Mouse (Mus musculus): ENCODE measurements around the gene Rabggta. TPM values are rescaled to one million over a fixed set of nuclear protein-coding genes. Genes with fewer than 3 reads are reported as not detected.

Rabggta gene
- polyA plus RNA-seq, 1 experiment = 11.5 TPM

GRCm38 (mm10) chr14:55671833-55672740, 50.0 kb downstream of the Rabggta start, which contains the start of the genes Gmpr2 and Nedd8:
Gene Gmpr2 (plus strand): TSS chr14:55671941.
Gene Nedd8 (minus strand): TSS chr14:55672124.
- TF ChIP-seq CTCF (IDR thresholded peaks at IDR 0.05; ENCODE audit: borderline replicate concordance, insufficient read depth, low read length) (no peak), POLR2A (IDR thresholded peaks at IDR 0.05; ENCODE audit: low read depth, low read length) (peak; percentile 75)

DNA sequence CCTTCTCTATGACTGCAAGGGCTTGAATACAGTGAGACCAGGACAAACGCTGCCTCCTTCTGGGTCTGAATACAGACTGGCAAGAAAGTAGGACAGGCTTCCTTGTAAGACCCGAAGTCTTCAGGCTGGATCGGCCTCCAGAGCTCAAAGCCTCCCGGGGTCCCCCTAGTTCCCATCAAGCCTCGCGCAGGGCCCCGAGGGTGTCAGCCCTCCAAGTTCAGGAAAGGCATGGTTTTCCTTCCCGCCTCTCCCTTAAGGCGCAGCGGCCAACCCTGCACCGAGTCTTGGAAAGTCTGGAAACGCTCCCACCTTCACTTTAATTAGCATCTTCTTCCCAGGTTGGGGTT, 50.6 kb downstream of the Rabggta start:
- TF ChIP-seq CTCF (IDR thresholded peaks at IDR 0.05; ENCODE audit: borderline replicate concordance, insufficient read depth, low read length) (no peak), POLR2A (IDR thresholded peaks at IDR 0.05; ENCODE audit: low read depth, low read length) (no peak)
- peak overlapping the region; percentile 97 for H3K4me3 ChIP-seq (ENCODE audit: insufficient read depth, low read length)

More at GRCm38 (mm10) chr14:55671833-55672740, 50.0 kb downstream of the Rabggta start, which contains the start of the genes Gmpr2 and Nedd8:
- peak within 1 kb of the TSS; percentile 97 for H3K4me3 ChIP-seq (ENCODE audit: insufficient read depth, low read length)
- no peaks in the 10 kb centered on the region for H3K4me1 ChIP-seq (ENCODE audit: control insufficient read depth, insufficient read depth, low read length)
- peak within 1 kb of the TSS; percentile 88 for H3K27ac ChIP-seq (ENCODE audit: insufficient read depth, low read length)

More for the DNA sequence above, 50.6 kb downstream of the Rabggta start:
- Histone ChIP-seq H3K27ac (ENCODE audit: insufficient read depth, low read length) (peak overlapping the region; percentile 88), H3K4me1 (ENCODE audit: control insufficient read depth, insufficient read depth, low read length) (no peaks in the 10 kb centered on the region)

Other genes with a start within 250 kb of the Rabggta start
- gene Dhrs4, start 243.5 kb downstream of the Rabggta start, polyA plus RNA-seq (2011; ENCODE audit: insufficient read length, low read depth, missing spikeins) = 39.6 and 51.8 TPM in 2 replicates
- gene Carmil3, start 231.6 kb downstream of the Rabggta start, polyA plus RNA-seq (2011; ENCODE audit: insufficient read length, low read depth, missing spikeins) = 0.77 and 2.9 TPM in 2 replicates
- not detected in 2 replicates for gene Cpne6, start 211.8 kb downstream of the Rabggta start, polyA plus RNA-seq (2011; ENCODE audit: insufficient read length, low read depth, missing spikeins)
- gene Nrl, start 197.3 kb downstream of the Rabggta start, polyA plus RNA-seq (2011; ENCODE audit: insufficient read length, low read depth, missing spikeins) = not detected in 2 replicates
- gene Pck2, start 182.0 kb downstream of the Rabggta start, polyA plus RNA-seq (2011; ENCODE audit: insufficient read length, low read depth, missing spikeins) = 120 and 151 TPM in 2 replicates
- 19.4 and 20.7 TPM in 2 replicates for gene Dcaf11, start 162.3 kb downstream of the Rabggta start, polyA plus RNA-seq (2011; ENCODE audit: insufficient read length, low read depth, missing spikeins)
- not detected in 2 replicates for gene A730061H03Rik, start 161.9 kb downstream of the Rabggta start, polyA plus RNA-seq (2011; ENCODE audit: insufficient read length, low read depth, missing spikeins)
- not detected in 2 replicates for gene Fitm1, start 146.6 kb downstream of the Rabggta start, polyA plus RNA-seq (2011; ENCODE audit: insufficient read length, low read depth, missing spikeins)
- 87.2 and 116 TPM in 2 replicates for gene Psme1, start 144.1 kb downstream of the Rabggta start, polyA plus RNA-seq (2011; ENCODE audit: insufficient read length, low read depth, missing spikeins)
- 8.9 and 10.0 TPM in 2 replicates for gene Emc9, start 137.0 kb downstream of the Rabggta start, polyA plus RNA-seq (2011; ENCODE audit: insufficient read length, low read depth, missing spikeins)
- gene Psme2, start 131.2 kb downstream of the Rabggta start, polyA plus RNA-seq (2011; ENCODE audit: insufficient read length, low read depth, missing spikeins) = 169 and 242 TPM in 2 replicates
- 17.0 and 24.7 TPM in 2 replicates for gene Rnf31, start 130.6 kb downstream of the Rabggta start, polyA plus RNA-seq (2011; ENCODE audit: insufficient read length, low read depth, missing spikeins)
- 24.2 and 33.2 TPM in 2 replicates for gene Irf9, start 118.7 kb downstream of the Rabggta start, polyA plus RNA-seq (2011; ENCODE audit: insufficient read length, low read depth, missing spikeins)
- gene Rec8, start 104.2 kb downstream of the Rabggta start, polyA plus RNA-seq (2011; ENCODE audit: insufficient read length, low read depth, missing spikeins) = 0.65 TPM in 1 of 2 replicates, not detected in the other
- 131 and 143 TPM in 2 replicates for gene Ipo4, start 86.3 kb downstream of the Rabggta start, polyA plus RNA-seq (2011; ENCODE audit: insufficient read length, low read depth, missing spikeins)
- 13.1 and 22.2 TPM in 2 replicates for gene Gm49378, start 84.4 kb downstream of the Rabggta start, polyA plus RNA-seq (2011; ENCODE audit: insufficient read length, low read depth, missing spikeins)
- gene Tm9sf1, start 78.5 kb downstream of the Rabggta start, polyA plus RNA-seq (2011; ENCODE audit: insufficient read length, low read depth, missing spikeins) = 77.1 and 90.9 TPM in 2 replicates
- gene Tssk4, start 72.1 kb downstream of the Rabggta start, polyA plus RNA-seq (2011; ENCODE audit: insufficient read length, low read depth, missing spikeins) = 0.73 and 0.81 TPM in 2 replicates
- 28.9 and 30.0 TPM in 2 replicates for gene Mdp1, start 61.8 kb downstream of the Rabggta start, polyA plus RNA-seq (2011; ENCODE audit: insufficient read length, low read depth, missing spikeins)
- gene Gmpr2, start 50.3 kb downstream of the Rabggta start, polyA plus RNA-seq (2011; ENCODE audit: insufficient read length, low read depth, missing spikeins) = 33.6 and 34.1 TPM in 2 replicates
- 287 and 295 TPM in 2 replicates for gene Nedd8, start 50.1 kb downstream of the Rabggta start, polyA plus RNA-seq (2011; ENCODE audit: insufficient read length, low read depth, missing spikeins)
- gene Tinf2, start 40.4 kb downstream of the Rabggta start, polyA plus RNA-seq (2011; ENCODE audit: insufficient read length, low read depth, missing spikeins) = 19.7 and 20.8 TPM in 2 replicates
- gene Tgm1, start 8.3 kb downstream of the Rabggta start, polyA plus RNA-seq (2011; ENCODE audit: insufficient read length, low read depth, missing spikeins) = 0.25 and 0.32 TPM in 2 replicates
- 55.1 and 61.6 TPM in 2 replicates for gene Dhrs1, start 23.4 kb upstream of the Rabggta start, polyA plus RNA-seq (2011; ENCODE audit: insufficient read length, low read depth, missing spikeins)
- 36.4 and 37.5 TPM in 2 replicates for gene Nop9, start 23.4 kb upstream of the Rabggta start, polyA plus RNA-seq (2011; ENCODE audit: insufficient read length, low read depth, missing spikeins)
- gene Cideb, start 36.2 kb upstream of the Rabggta start, polyA plus RNA-seq (2011; ENCODE audit: insufficient read length, low read depth, missing spikeins) = 0.95 TPM in 1 of 2 replicates, not detected in the other
- 2.0 TPM in 2 replicates for gene Ltb4r2, start 39.2 kb upstream of the Rabggta start, polyA plus RNA-seq (2011; ENCODE audit: insufficient read length, low read depth, missing spikeins)
- 0.82 and 1.0 TPM in 2 replicates for gene Ltb4r1, start 43.7 kb upstream of the Rabggta start, polyA plus RNA-seq (2011; ENCODE audit: insufficient read length, low read depth, missing spikeins)
- gene Adcy4, start 61.8 kb upstream of the Rabggta start, polyA plus RNA-seq (2011; ENCODE audit: insufficient read length, low read depth, missing spikeins) = 8.7 and 18.0 TPM in 2 replicates
- gene Ripk3, start 66.6 kb upstream of the Rabggta start, polyA plus RNA-seq (2011; ENCODE audit: insufficient read length, low read depth, missing spikeins) = 109 and 141 TPM in 2 replicates
- gene Nfatc4, start 100.9 kb upstream of the Rabggta start, polyA plus RNA-seq (2011; ENCODE audit: insufficient read length, low read depth, missing spikeins) = 88.8 and 98.2 TPM in 2 replicates
- 31.7 and 36.6 TPM in 2 replicates for gene Nynrin, start 131.7 kb upstream of the Rabggta start, polyA plus RNA-seq (2011; ENCODE audit: insufficient read length, low read depth, missing spikeins)
- gene Cbln3, start 162.1 kb upstream of the Rabggta start, polyA plus RNA-seq (2011; ENCODE audit: insufficient read length, low read depth, missing spikeins) = 0.23 and 0.35 TPM in 2 replicates
- 15.4 and 17.5 TPM in 2 replicates for gene Khnyn, start 162.7 kb upstream of the Rabggta start, polyA plus RNA-seq (2011; ENCODE audit: insufficient read length, low read depth, missing spikeins)
- gene Sdr39u1, start 178.0 kb upstream of the Rabggta start, polyA plus RNA-seq (2011; ENCODE audit: insufficient read length, low read depth, missing spikeins) = 19.6 and 25.0 TPM in 2 replicates
- gene Cma1, start 222.4 kb upstream of the Rabggta start, polyA plus RNA-seq (2011; ENCODE audit: insufficient read length, low read depth, missing spikeins) = not detected in 2 replicates
- gene Cma2, start 228.7 kb upstream of the Rabggta start, polyA plus RNA-seq (2011; ENCODE audit: insufficient read length, low read depth, missing spikeins) = 4.3 TPM in 1 of 2 replicates, not detected in the other